Mouse (Mus musculus) heart, embryonic 14.5 days (tissue): ENCODE data around the gene Tpcn1. TPM values are rescaled to one million over a fixed set of nuclear protein-coding genes. Genes with fewer than 3 reads are reported as not detected.

ENCODE experiments used
- ATAC-seq: fragments of 200-750 bp; cut with Nextera tagmentation; 2 replicates; pipeline ENCODE4 v1.8.0; 2017; ENCODE audit warnings: low read depth, moderate TSS enrichment; ENCODE audit not compliant: insufficient number of reproducible peaks, insufficient read depth, low FRiP score
- H3K27ac ChIP-seq, 2 experiments: fragments of 200-500 bp in 1 of 2; fragments of 300-500 bp in 1 of 2; sonication (generic) in 1 of 2; replicated peaks in 1 of 2; 2 replicates each; pipeline ENCODE4 v1.5.1; 2012 to 2014; ENCODE audit warnings: low read depth in 2 of 2, low read length in 2 of 2, control low read depth in 1 of 2, mild to moderate bottlenecking in 1 of 2, mixed read lengths in 1 of 2; ENCODE audit not compliant: control insufficient read depth in 1 of 2, insufficient read depth in 1 of 2
- H3K27me3 ChIP-seq: fragments of 300-500 bp; sonication (generic); 2 replicates; pipeline ENCODE4 v1.6.1; 2014; ENCODE audit warnings: mild to moderate bottlenecking, low read length, control low read depth; ENCODE audit not compliant: control insufficient read depth, insufficient read depth
- H3K36me3 ChIP-seq: fragments of 300-500 bp; sonication (generic); 2 replicates; pipeline ENCODE4 v1.6.1; 2014; ENCODE audit warnings: mild to moderate bottlenecking, control low read depth, low read length, mixed read lengths; ENCODE audit not compliant: control insufficient read depth, insufficient read depth
- H3K4me1 ChIP-seq, 2 experiments: fragments of 200-500 bp in 1 of 2; fragments of 300-500 bp in 1 of 2; sonication (generic) in 1 of 2; 2 replicates each; pipeline ENCODE4 v1.6.1; 2012 to 2014; ENCODE audit warnings: low read length in 2 of 2, control low read depth in 1 of 2, mixed read lengths in 1 of 2; ENCODE audit not compliant: control insufficient read depth in 2 of 2, insufficient read depth in 2 of 2
- H3K4me2 ChIP-seq: fragments of 300-500 bp; sonication (generic); 2 replicates; pipeline ENCODE4 v1.6.1; 2014; ENCODE audit warnings: mild to moderate bottlenecking, low read length
- H3K4me3 ChIP-seq, 2 experiments: fragments of 200-500 bp in 1 of 2; fragments of 300-500 bp in 1 of 2; sonication (generic) in 1 of 2; 2 replicates each; pipeline ENCODE4 v1.5.1; 2012 to 2014; ENCODE audit warnings: low read length in 2 of 2, mild to moderate bottlenecking in 2 of 2, control low read depth in 1 of 2, low read depth in 1 of 2, moderate library complexity in 1 of 2; ENCODE audit not compliant: control insufficient read depth in 1 of 2, insufficient read depth in 1 of 2
- H3K9ac ChIP-seq: fragments of 300-500 bp; sonication (generic); 2 replicates; pipeline ENCODE4 v1.6.1; 2014; ENCODE audit warnings: mild to moderate bottlenecking, low read length
- H3K9me3 ChIP-seq: fragments of 300-500 bp; sonication (generic); 2 replicates; pipeline ENCODE4 v1.6.1; 2016; ENCODE audit warnings: low read length, control low read depth; ENCODE audit not compliant: control insufficient read depth
- WGBS: fragments of 180-500 bp; shearing (Covaris S2); extraction: QIAGEN DNeasy Blood & Tissue Kit; methylation state at CpG from one replicate; pipeline ENCODE4 v1.1.7; 2014; 5-methylcytosine and 5-hydroxymethylcytosine counted together
- polyA plus RNA-seq: library from polyadenylated mRNA; unstranded; fragments of >200 nt; fragmentation: Nextera tagmentation; extraction: Ambion mirVana; gene quantifications from 2 replicates; pipeline ENCODE4 v1.2.1, GENCODE M21; 2014

The Tpcn1 gene
- polyA plus RNA-seq, 1 experiment from 2014 or later = 17.1 TPM

GRCm38 (mm10) chr5:120609246-120609775, 20.8 kb upstream of the Tpcn1 start:
- H3K27ac ChIP-seq = no peak overlapping the region
- WGBS = 77% methylated on average over 16 of the region's 16 CpGs
- ATAC-seq = no peak
- no peaks in the 10 kb centered on the region for H3K9me3 ChIP-seq
- H3K9ac ChIP-seq = no peak overlapping the region
- H3K36me3 ChIP-seq = 0 out of 2 replicates have a peak, but pooled peaks cover 12% of the 10 kb centered on the region
- H3K4me1 ChIP-seq = peaks cover 16 to 23% of the 10 kb centered on the region in 2 experiments
- no peak overlapping the region for H3K4me2 ChIP-seq
- H3K27me3 ChIP-seq = no peaks in the 10 kb centered on the region
- H3K4me3 ChIP-seq = no peak overlapping the region

GRCm38 (mm10) chr5:120607335-120607734, 18.9 kb upstream of the Tpcn1 start:
- H3K27ac ChIP-seq = no peak overlapping the region
- no peak overlapping the region for H3K9ac ChIP-seq
- 0 out of 2 replicates have a peak, but pooled peaks cover 12% of the 10 kb centered on the region for H3K36me3 ChIP-seq
- peaks cover 13 to 18% of the 10 kb centered on the region in 2 experiments for H3K4me1 ChIP-seq
- 71% methylated on average over 3 of the region's 3 CpGs for WGBS
- no peak overlapping the region for H3K4me2 ChIP-seq
- H3K4me3 ChIP-seq = no peak overlapping the region
- no peak for ATAC-seq
- H3K9me3 ChIP-seq = no peaks in the 10 kb centered on the region
- H3K27me3 ChIP-seq = no peaks in the 10 kb centered on the region

- peaks cover 13 to 15% of the 10 kb centered on the region in 2 experiments for H3K4me1 ChIP-seq
- no peak overlapping the region for H3K4me3 ChIP-seq
- no peak overlapping the region for H3K27ac ChIP-seq
- 0 out of 2 replicates have a peak, but pooled peaks cover 12% of the 10 kb centered on the region for H3K36me3 ChIP-seq
- no peaks in the 10 kb centered on the region for H3K9me3 ChIP-seq
- no peak overlapping the region for H3K9ac ChIP-seq
- no peaks in the 10 kb centered on the region for H3K27me3 ChIP-seq
- 64% methylated on average over 25 of the region's 25 CpGs for whole genome bisulfite sequencing
- H3K4me2 ChIP-seq = no peak overlapping the region
- ATAC-seq = no peak
These were observed 18.2 kb upstream of the Tpcn1 start for GRCm38 (mm10) chr5:120606590-120607200.

- peaks cover 12 to 15% of the 10 kb centered on the region in 2 experiments for H3K4me1 ChIP-seq
- 0 out of 2 replicates have a peak, but pooled peaks cover 12% of the 10 kb centered on the region for H3K36me3 ChIP-seq
- H3K4me3 ChIP-seq = peak overlapping the region in 1 of 2 experiments; percentile 32; a peak in 2 of 4 replicates
- no peak overlapping the region for H3K27ac ChIP-seq
- no peaks in the 10 kb centered on the region for H3K27me3 ChIP-seq
- peak overlapping the region; percentile 68 for H3K4me2 ChIP-seq
- no peaks in the 10 kb centered on the region for H3K9me3 ChIP-seq
- WGBS = 2% methylated on average over 8 of the region's 8 CpGs
- no peak overlapping the region for H3K9ac ChIP-seq
- ATAC-seq = no peak; the same call in 1 of the 2 replicates
These were observed 17.2 kb upstream of the Tpcn1 start for GRCm38 (mm10) chr5:120605688-120606087.

- 0 out of 2 replicates have a peak, but pooled peaks cover 12% of the 10 kb centered on the region for H3K36me3 ChIP-seq
- 0 out of 2 replicates have a peak overlapping the region, but pooled peaks have one; percentile 27 for H3K9ac ChIP-seq
- ATAC-seq = no peak
- H3K9me3 ChIP-seq = no peaks in the 10 kb centered on the region
- H3K4me1 ChIP-seq = peaks cover 17 to 19% of the 10 kb centered on the region in 2 experiments
- no peak overlapping the region for H3K27ac ChIP-seq
- peak overlapping the region; percentile 30 to 32 for H3K4me3 ChIP-seq
- no peaks in the 10 kb centered on the region for H3K27me3 ChIP-seq
- H3K4me2 ChIP-seq = peak overlapping the region; percentile 68
- WGBS = 3% methylated on average over 10 of the region's 10 CpGs
These were observed 16.8 kb upstream of the Tpcn1 start for GRCm38 (mm10) chr5:120605241-120605661.

GRCm38 (mm10) chr5:120604839-120605238, 16.4 kb upstream of the Tpcn1 start:
- no peaks in the 10 kb centered on the region for H3K9me3 ChIP-seq
- H3K27me3 ChIP-seq = 0 out of 2 replicates have a peak, but pooled peaks cover 4% of the 10 kb centered on the region
- 0 out of 2 replicates have a peak overlapping the region, but pooled peaks have one; percentile 27 for H3K9ac ChIP-seq
- 1% methylated on average over 6 of the region's 6 CpGs for WGBS
- no peak for ATAC-seq
- H3K4me2 ChIP-seq = peak overlapping the region; percentile 68
- peak overlapping the region in 1 of 2 experiments; percentile 32; a peak in 2 of 4 replicates for H3K4me3 ChIP-seq
- no peak overlapping the region for H3K27ac ChIP-seq
- 0 out of 2 replicates have a peak, but pooled peaks cover 11% of the 10 kb centered on the region for H3K36me3 ChIP-seq
- peaks cover 18 to 21% of the 10 kb centered on the region in 2 experiments for H3K4me1 ChIP-seq

GRCm38 (mm10) chr5:120603515-120603914, 15.0 kb upstream of the Tpcn1 start:
- Histone ChIP-seq H3K4me1 (peaks cover 18 to 21% of the 10 kb centered on the region in 2 experiments), H3K27ac (no peak overlapping the region), H3K27me3 (0 out of 2 replicates have a peak, but pooled peaks cover 6% of the 10 kb centered on the region), H3K9me3 (no peaks in the 10 kb centered on the region), H3K9ac (no peak overlapping the region), H3K36me3 (0 out of 2 replicates have a peak, but pooled peaks cover 5% of the 10 kb centered on the region), H3K4me2 (no peak overlapping the region), H3K4me3 (no peak overlapping the region)
- ATAC-seq = no peak
- 57% methylated on average over 7 of the region's 7 CpGs for WGBS
